Mouse (Mus musculus): ENCODE measurements around the gene Sap30bp. TPM values are rescaled to one million over a fixed set of nuclear protein-coding genes. Genes with fewer than 3 reads are reported as not detected.

Gene Sap30bp
- polyA plus RNA-seq, 1 experiment, result 24.5 TPM

DNA sequence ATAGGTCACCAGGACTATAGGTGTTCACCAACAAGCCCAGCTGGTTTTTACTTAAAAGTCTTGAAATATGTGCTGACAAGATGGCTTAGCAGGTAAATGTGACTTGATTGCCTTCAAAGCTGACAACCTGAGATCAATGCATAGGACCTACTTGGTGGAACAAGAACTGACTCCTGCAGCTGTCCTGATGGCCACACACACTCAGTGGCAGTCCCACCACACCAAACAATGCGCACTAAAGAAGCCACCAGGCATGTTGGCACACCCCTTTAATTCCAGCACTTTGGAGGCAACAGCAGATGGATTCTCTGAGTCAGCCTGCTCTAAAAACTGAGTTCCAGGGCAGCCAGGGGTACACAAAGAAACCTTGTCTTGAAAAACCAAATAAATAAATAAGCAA is 11.1 kb upstream of the Sap30bp start:
- Histone ChIP-seq H3K4me1 (ENCODE audit: control insufficient read depth, insufficient read depth, low read length) (no peaks in the 10 kb centered on the region), H3K4me3 (ENCODE audit: insufficient read depth, low read length) (no peak overlapping the region), H3K27ac (ENCODE audit: insufficient read depth, low read depth, low read length) (no peak overlapping the region)
- TF ChIP-seq POLR2A (IDR thresholded peaks at IDR 0.05; ENCODE audit: borderline replicate concordance, low read depth, low read length), result no peak
- no peak for TF ChIP-seq CTCF (IDR thresholded peaks at IDR 0.05; ENCODE audit: low read depth, low read length)

- no peak overlapping the region for H3K4me3 ChIP-seq (ENCODE audit: insufficient read depth, low read length)
Observed at GRCm38 (mm10) chr11:115929031-115929430, 4.1 kb upstream of the Sap30bp start.

GRCm38 (mm10) chr11:115929818-115930217 is 3.3 kb upstream of the Sap30bp start:
- peaks cover 19% of the 10 kb centered on the region for H3K4me1 ChIP-seq (ENCODE audit: control insufficient read depth, insufficient read depth, low read length)
- no peak overlapping the region for H3K4me3 ChIP-seq (ENCODE audit: insufficient read depth, low read length)
- TF ChIP-seq CTCF (IDR thresholded peaks at IDR 0.05; ENCODE audit: low read depth, low read length) (no peak), POLR2A (IDR thresholded peaks at IDR 0.05; ENCODE audit: borderline replicate concordance, low read depth, low read length) (no peak)
- H3K27ac ChIP-seq (ENCODE audit: insufficient read depth, low read depth, low read length), result peak overlapping the region; percentile 61

More at GRCm38 (mm10) chr11:115929031-115929430, 4.1 kb upstream of the Sap30bp start:
- no peak for TF ChIP-seq POLR2A (IDR thresholded peaks at IDR 0.05; ENCODE audit: borderline replicate concordance, low read depth, low read length)
- TF ChIP-seq CTCF (IDR thresholded peaks at IDR 0.05; ENCODE audit: low read depth, low read length), result no peak
- H3K4me1 ChIP-seq (ENCODE audit: control insufficient read depth, insufficient read depth, low read length), result peaks cover 15% of the 10 kb centered on the region
- H3K27ac ChIP-seq (ENCODE audit: insufficient read depth, low read depth, low read length), result peak overlapping the region; percentile 56

- H3K27ac ChIP-seq (ENCODE audit: insufficient read depth, low read depth, low read length), result no peak overlapping the region
- H3K4me1 ChIP-seq (ENCODE audit: control insufficient read depth, insufficient read depth, low read length), result peaks cover 22% of the 10 kb centered on the region
- no peak overlapping the region for H3K4me3 ChIP-seq (ENCODE audit: insufficient read depth, low read length)
- TF ChIP-seq POLR2A (IDR thresholded peaks at IDR 0.05; ENCODE audit: borderline replicate concordance, low read depth, low read length) (no peak), CTCF (IDR thresholded peaks at IDR 0.05; ENCODE audit: low read depth, low read length) (no peak)
Observed at GRCm38 (mm10) chr11:115931235-115931634, 1.8 kb upstream of the Sap30bp start.

GRCm38 (mm10) chr11:115933747-115934110 is 647 bp downstream of the Sap30bp start:
- Histone ChIP-seq H3K4me3 (ENCODE audit: insufficient read depth, low read length) (peak overlapping the region; percentile 85), H3K4me1 (ENCODE audit: control insufficient read depth, insufficient read depth, low read length) (peaks cover 19% of the 10 kb centered on the region), H3K27ac (ENCODE audit: insufficient read depth, low read depth, low read length) (no peak overlapping the region)
- TF ChIP-seq CTCF (IDR thresholded peaks at IDR 0.05; ENCODE audit: low read depth, low read length) (no peak), POLR2A (IDR thresholded peaks at IDR 0.05; ENCODE audit: borderline replicate concordance, low read depth, low read length) (no peak)

- Histone ChIP-seq H3K4me3 (ENCODE audit: insufficient read depth, low read length) (no peak overlapping the region), H3K27ac (ENCODE audit: insufficient read depth, low read depth, low read length) (no peak overlapping the region), H3K4me1 (ENCODE audit: control insufficient read depth, insufficient read depth, low read length) (peaks cover 3% of the 10 kb centered on the region)
- TF ChIP-seq CTCF (IDR thresholded peaks at IDR 0.05; ENCODE audit: low read depth, low read length) (no peak), POLR2A (IDR thresholded peaks at IDR 0.05; ENCODE audit: borderline replicate concordance, low read depth, low read length) (no peak)
Observed at GRCm38 (mm10) chr11:115939690-115940329, 6.7 kb downstream of the Sap30bp start.

GRCm38 (mm10) chr11:115941980-115942379 is 8.9 kb downstream of the Sap30bp start:
- Histone ChIP-seq H3K27ac (ENCODE audit: insufficient read depth, low read depth, low read length) (no peak overlapping the region), H3K4me1 (ENCODE audit: control insufficient read depth, insufficient read depth, low read length) (no peaks in the 10 kb centered on the region), H3K4me3 (ENCODE audit: insufficient read depth, low read length) (no peak overlapping the region)
- no peak for TF ChIP-seq CTCF (IDR thresholded peaks at IDR 0.05; ENCODE audit: low read depth, low read length)
- TF ChIP-seq POLR2A (IDR thresholded peaks at IDR 0.05; ENCODE audit: borderline replicate concordance, low read depth, low read length), result no peak

DNA sequence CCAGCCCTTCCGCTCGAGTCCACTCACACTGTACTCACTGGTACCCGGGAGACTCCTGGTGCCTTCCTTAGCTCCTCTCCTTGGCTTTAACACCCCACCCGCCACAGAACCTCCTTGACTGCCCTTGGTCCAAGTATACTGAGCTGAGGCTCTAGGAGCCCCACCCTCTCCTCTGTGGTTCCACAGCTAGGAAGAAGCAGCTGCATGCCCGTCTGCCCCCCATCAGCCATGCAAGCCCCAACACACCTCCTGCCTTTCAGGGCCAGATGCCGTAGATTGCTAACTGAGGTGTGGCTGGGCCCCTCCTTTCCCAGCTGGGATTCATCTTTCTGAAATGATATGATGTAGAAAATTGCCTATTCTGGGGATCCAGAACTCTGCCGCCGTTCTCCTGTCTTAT is 12.2 kb downstream of the Sap30bp start:
- Histone ChIP-seq H3K4me3 (ENCODE audit: insufficient read depth, low read length) (no peak overlapping the region), H3K27ac (ENCODE audit: insufficient read depth, low read depth, low read length) (no peak overlapping the region), H3K4me1 (ENCODE audit: control insufficient read depth, insufficient read depth, low read length) (no peaks in the 10 kb centered on the region)
- TF ChIP-seq POLR2A (IDR thresholded peaks at IDR 0.05; ENCODE audit: borderline replicate concordance, low read depth, low read length) (no peak), CTCF (IDR thresholded peaks at IDR 0.05; ENCODE audit: low read depth, low read length) (no peak)

DNA sequence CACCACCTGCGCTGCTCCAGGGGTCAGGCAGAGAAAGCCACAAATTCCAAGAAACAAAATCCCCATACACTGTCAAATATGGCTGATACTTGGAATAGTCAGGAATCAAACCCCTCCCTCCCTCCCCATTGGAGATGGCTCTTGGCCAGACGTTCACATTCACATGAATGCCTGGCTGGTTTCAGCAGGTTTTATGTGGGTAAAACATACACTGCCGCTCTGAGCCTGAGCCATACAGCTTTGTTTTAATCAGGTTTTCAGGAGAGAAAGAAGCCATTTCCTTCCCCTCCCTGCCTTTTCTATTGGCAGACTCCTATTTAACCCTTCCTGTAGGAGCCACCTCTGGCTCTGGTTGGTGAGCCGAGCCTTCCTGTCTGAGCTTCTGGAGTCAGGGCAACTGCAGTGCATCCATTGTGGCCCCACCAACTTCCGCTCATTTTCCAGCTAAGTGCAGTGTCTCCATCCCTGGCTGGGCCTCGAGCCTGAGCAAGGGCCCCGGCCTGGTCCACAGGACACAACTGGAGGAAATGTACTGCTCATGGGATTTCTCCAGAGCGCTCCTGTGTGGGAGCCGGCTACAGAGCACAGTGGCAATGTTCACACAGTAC is 13.2 kb downstream of the Sap30bp start:
- H3K27ac ChIP-seq (ENCODE audit: insufficient read depth, low read depth, low read length), result no peak overlapping the region
- H3K4me1 ChIP-seq (ENCODE audit: control insufficient read depth, insufficient read depth, low read length), result no peaks in the 10 kb centered on the region
- H3K4me3 ChIP-seq (ENCODE audit: insufficient read depth, low read length), result no peak overlapping the region
- TF ChIP-seq POLR2A (IDR thresholded peaks at IDR 0.05; ENCODE audit: borderline replicate concordance, low read depth, low read length) (no peak), CTCF (IDR thresholded peaks at IDR 0.05; ENCODE audit: low read depth, low read length) (no peak)

- no peak overlapping the region for H3K4me3 ChIP-seq (ENCODE audit: insufficient read depth, low read length)
- no peak overlapping the region for H3K27ac ChIP-seq (ENCODE audit: insufficient read depth, low read depth, low read length)
- H3K4me1 ChIP-seq (ENCODE audit: control insufficient read depth, insufficient read depth, low read length), result no peaks in the 10 kb centered on the region
- TF ChIP-seq CTCF (IDR thresholded peaks at IDR 0.05; ENCODE audit: low read depth, low read length), result no peak
- TF ChIP-seq POLR2A (IDR thresholded peaks at IDR 0.05; ENCODE audit: borderline replicate concordance, low read depth, low read length), result no peak
Observed at GRCm38 (mm10) chr11:115948316-115948715, 15.2 kb downstream of the Sap30bp start.
